Mouse (Mus musculus) C2C12 (cell line): ENCODE measurements around the gene Myod1. TPM values are rescaled to one million over a fixed set of nuclear protein-coding genes. Genes with fewer than 3 reads are reported as not detected.

ENCODE experiments used
- H3K27me3 ChIP-seq: one replicate; pipeline ENCODE4 v1.6.1; 2011; ENCODE audit not compliant: control insufficient read depth, insufficient read depth, insufficient read length
- H3K36me3 ChIP-seq: one replicate; pipeline ENCODE4 v1.6.1; 2011; ENCODE audit not compliant: control insufficient read depth, insufficient read depth
- H3K4me3 ChIP-seq: one replicate; pipeline ENCODE4 v1.5.1; 2011; ENCODE audit warnings: mild to moderate bottlenecking, control low read depth; ENCODE audit not compliant: poor library complexity, insufficient read depth, severe bottlenecking
- H3K79me2 ChIP-seq: one replicate; pipeline ENCODE4 v1.6.1; 2011; ENCODE audit not compliant: control insufficient read depth, insufficient read depth
- H3K79me3 ChIP-seq: one replicate; pipeline ENCODE4 v1.6.1; 2011; ENCODE audit warnings: low read depth, control low read depth
- H3ac ChIP-seq: one replicate; pipeline ENCODE3; 2011; ENCODE audit warnings: low read depth; ENCODE audit not compliant: control insufficient read depth, insufficient read length
- CEBPB ChIP-seq: IDR thresholded peaks from one replicate; pipeline ENCODE4 v1.6.1; 2011; ENCODE audit warnings: low read depth, mild to moderate bottlenecking, control low read depth, moderate library complexity
- CTCF ChIP-seq: IDR thresholded peaks from one replicate; pipeline ENCODE4 v1.5.1; 2011; ENCODE audit not compliant: control insufficient read depth, insufficient read depth, insufficient read length
- FOSL1 ChIP-seq: IDR thresholded peaks from one replicate; pipeline ENCODE4 v1.8.0; 2011; ENCODE audit warnings: mild to moderate bottlenecking, low read length; ENCODE audit not compliant: poor library complexity, insufficient read depth, severe bottlenecking
- MAX ChIP-seq: IDR thresholded peaks from one replicate; pipeline ENCODE4 v1.6.1; 2011; ENCODE audit warnings: mild to moderate bottlenecking, control low read depth
- MYOD1 ChIP-seq: IDR thresholded peaks from one replicate; pipeline ENCODE4 v1.6.1; 2011; ENCODE audit warnings: low read depth; ENCODE audit not compliant: control insufficient read depth, insufficient read length
- MYOG ChIP-seq: IDR thresholded peaks from one replicate; pipeline ENCODE4 v1.6.1; 2011; ENCODE audit not compliant: control insufficient read depth, insufficient read length; ENCODE audit errors: extremely low read depth
- USF1 ChIP-seq: IDR thresholded peaks from one replicate; pipeline ENCODE4 v1.6.1; 2011; ENCODE audit warnings: low read depth, mild to moderate bottlenecking, control low read depth, moderate library complexity
- polyA plus RNA-seq: library from polyadenylated mRNA; unstranded; fragments of >200 nt; fragmentation: generic; extraction: Trizol; gene quantifications from one replicate; pipeline ENCODE4 v1.2.1, GENCODE M21; 2012; ENCODE audit warnings: missing spikeins

Gene Myod1
- polyA plus RNA-seq, 1 experiment = 278 TPM

DNA sequence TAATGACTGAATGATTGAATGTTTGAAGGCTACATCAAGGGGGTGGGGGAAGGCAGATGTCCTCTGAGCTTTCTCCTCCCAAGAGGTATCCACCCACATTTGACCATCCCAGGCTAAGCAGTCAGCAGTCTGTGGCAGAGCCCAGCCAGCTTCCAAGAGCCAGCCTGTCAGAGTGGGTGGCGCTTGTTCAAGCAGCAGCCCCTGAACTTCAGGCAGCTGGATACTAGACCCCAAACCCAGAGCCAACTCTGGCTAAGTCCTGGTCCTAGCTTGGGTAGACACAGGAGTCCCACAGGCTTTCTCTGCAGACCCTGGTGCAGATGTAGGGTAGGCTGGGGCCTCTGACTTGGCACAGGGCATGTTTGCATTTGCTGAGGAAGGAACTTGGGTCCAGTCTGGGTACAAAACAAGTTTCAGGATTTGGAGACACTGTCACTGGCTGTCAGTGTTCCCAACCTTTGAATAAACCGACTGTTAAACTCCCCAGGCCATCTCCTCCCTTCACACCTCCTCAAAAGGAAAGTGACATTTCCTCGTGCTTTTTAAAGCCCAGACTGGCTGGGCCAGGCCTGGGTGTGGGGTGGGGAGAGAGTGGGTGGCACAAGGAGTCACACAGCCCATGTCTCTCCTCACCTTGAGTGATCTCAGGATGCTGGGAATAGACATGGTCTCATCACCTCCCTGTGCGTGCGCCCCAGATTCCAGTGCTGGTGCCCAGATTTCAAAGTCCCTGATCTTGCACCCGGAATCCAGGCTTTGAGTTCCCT, 37.9 kb downstream of the Myod1 start:
- Histone ChIP-seq H3K79me3 (no peaks in the 10 kb centered on the region), H3K79me2 (no peaks in the 10 kb centered on the region), H3K27me3 (peaks cover 70% of the 10 kb centered on the region), H3K4me3 (no peak overlapping the region), H3ac (no peak overlapping the region), H3K36me3 (no peaks in the 10 kb centered on the region)
- TF ChIP-seq USF1 = no peak
- TF ChIP-seq FOSL1 = no peak
- no peak for TF ChIP-seq MYOG
- no peak for TF ChIP-seq CTCF
- TF ChIP-seq CEBPB = no peak
- TF ChIP-seq MYOD1 = no peak
- no peak for TF ChIP-seq MAX

DNA sequence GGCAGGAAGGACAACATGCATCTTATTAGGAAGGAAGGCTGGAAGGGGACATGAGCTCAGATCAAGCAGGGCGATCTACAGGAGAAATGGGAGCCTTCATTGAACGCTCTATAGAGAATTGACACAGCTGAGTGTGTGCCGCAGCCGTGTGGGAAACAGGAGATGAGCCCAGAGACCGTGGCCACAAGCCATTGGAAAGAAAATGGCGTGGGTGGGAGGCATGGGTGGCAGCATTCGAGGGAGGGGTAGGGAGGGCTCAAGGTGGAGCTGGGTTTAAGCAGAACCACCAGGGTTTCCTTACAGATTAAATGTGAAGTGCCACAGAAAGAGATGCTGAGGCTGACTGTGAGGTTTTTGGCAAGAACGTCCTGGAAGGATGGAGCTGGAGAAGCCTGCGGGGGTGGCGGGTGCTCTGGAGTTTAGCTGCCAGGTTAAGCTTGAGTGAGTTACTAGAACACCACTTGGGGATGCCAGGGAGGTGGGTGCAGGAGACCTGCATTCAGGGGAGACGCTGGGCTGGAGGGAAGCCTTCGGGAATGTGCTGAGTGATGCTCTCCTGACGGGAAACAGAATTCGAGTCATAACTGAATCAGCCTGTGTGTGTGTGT, 39.6 kb downstream of the Myod1 start:
- TF ChIP-seq CEBPB = no peak
- no peak for TF ChIP-seq MAX
- H3ac ChIP-seq = no peak overlapping the region
- H3K4me3 ChIP-seq = no peak overlapping the region
- H3K36me3 ChIP-seq = no peaks in the 10 kb centered on the region
- H3K79me3 ChIP-seq = no peaks in the 10 kb centered on the region
- no peaks in the 10 kb centered on the region for H3K79me2 ChIP-seq
- peaks cover 82% of the 10 kb centered on the region for H3K27me3 ChIP-seq

DNA sequence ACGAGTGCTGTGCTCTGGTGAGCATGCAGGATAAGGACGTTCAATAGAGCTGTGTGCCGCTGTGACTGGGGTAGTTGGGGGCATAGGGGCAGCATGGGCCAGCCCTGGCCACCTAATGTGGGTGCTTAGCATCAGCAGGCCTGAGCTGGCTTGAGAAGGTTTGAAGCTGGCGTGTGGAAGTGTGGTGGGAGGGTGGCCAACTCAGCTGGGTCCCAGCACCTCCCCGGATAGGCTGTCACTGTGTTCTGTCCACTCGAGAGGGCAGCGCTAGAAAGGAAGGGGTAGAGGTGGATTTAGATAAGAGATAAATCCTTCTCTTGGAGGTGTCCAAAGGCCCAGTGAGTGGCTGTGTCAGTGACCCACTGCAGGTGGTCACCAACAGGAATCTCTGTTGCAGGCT, 41.2 kb downstream of the Myod1 start:
- H3K36me3 ChIP-seq = no peaks in the 10 kb centered on the region
- H3K79me3 ChIP-seq = no peaks in the 10 kb centered on the region
- no peak overlapping the region for H3K4me3 ChIP-seq
- no peak overlapping the region for H3ac ChIP-seq
- peaks cover 82% of the 10 kb centered on the region for H3K27me3 ChIP-seq
- TF ChIP-seq USF1 (no peak), CEBPB (no peak), FOSL1 (no peak), MYOG (no peak), CTCF (no peak), MAX (no peak), MYOD1 (no peak)
- H3K79me2 ChIP-seq = no peaks in the 10 kb centered on the region

DNA sequence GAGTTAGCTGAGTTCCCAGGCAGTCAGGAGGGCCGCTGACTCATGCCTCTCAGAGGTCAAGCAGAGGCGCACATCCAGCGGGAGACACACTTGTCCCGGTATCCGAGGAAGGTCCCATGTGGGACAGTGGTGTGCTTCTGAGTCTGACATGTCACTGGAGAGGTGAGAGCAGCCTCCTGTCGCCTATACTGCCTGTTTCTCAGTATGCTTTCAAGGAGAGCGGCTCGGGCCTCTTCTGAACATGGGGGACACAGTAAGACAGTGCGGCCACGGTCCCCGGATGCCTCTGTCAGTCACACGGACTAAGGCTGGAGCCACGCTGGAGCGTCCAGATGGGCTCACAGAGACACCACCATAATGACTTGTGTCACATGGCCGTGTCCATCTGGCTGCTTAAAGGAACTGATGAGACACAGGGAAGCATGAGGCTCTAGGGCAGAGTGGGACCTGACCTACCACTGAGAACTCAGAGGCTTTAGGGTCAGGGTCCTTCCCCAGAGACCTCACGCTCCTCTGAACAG, 41.9 kb downstream of the Myod1 start:
- Histone ChIP-seq H3K79me2 (no peaks in the 10 kb centered on the region), H3K79me3 (no peaks in the 10 kb centered on the region), H3ac (no peak overlapping the region), H3K27me3 (peaks cover 82% of the 10 kb centered on the region), H3K36me3 (no peaks in the 10 kb centered on the region), H3K4me3 (no peak overlapping the region)
- TF ChIP-seq CTCF (no peak), MAX (no peak), MYOG (no peak), CEBPB (no peak), USF1 (no peak), MYOD1 (no peak), FOSL1 (no peak)

DNA sequence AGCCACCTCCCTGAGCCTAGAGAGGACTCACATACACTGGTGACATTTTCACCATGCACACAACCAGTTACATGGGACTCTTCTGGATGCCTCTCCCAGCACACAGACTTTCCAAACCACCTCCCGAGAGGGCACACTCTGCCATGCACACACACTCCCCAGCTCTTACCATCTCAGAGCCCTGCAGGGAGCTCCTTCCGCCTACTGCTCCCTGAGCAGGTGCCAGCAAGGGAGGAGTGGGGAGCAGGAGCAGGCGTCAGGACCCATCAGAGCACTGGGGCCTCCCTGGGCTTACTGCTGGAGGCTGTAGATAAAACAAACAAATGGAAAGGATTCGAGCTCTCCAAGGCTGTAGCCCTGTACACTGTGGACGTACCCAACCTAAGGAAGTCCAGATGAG, 45.3 kb downstream of the Myod1 start:
- no peak overlapping the region for H3ac ChIP-seq
- H3K4me3 ChIP-seq = no peak overlapping the region
- peaks cover 72% of the 10 kb centered on the region for H3K27me3 ChIP-seq
- H3K79me2 ChIP-seq = no peaks in the 10 kb centered on the region
- no peaks in the 10 kb centered on the region for H3K36me3 ChIP-seq
- H3K79me3 ChIP-seq = no peaks in the 10 kb centered on the region
- TF ChIP-seq FOSL1 = no peak
- TF ChIP-seq MYOD1 = no peak
- no peak for TF ChIP-seq MYOG
- no peak for TF ChIP-seq CTCF
- no peak for TF ChIP-seq MAX
- no peak for TF ChIP-seq CEBPB
